Mouse (Mus musculus) cortical plate, adult 2 months (tissue): Measurements from ENCODE around the gene Galnt2.

ENCODE experiments used
- CTCF ChIP-seq: fragments of 200-500 bp; IDR thresholded peaks from 2 replicates; pipeline ENCODE4 v1.5.1; 2011; ENCODE audit warnings: mild to moderate bottlenecking, control low read depth, low read length; ENCODE audit not compliant: insufficient read depth; ENCODE audit errors: extremely low read depth
- POLR2A ChIP-seq: fragments of 200-500 bp; IDR thresholded peaks from 2 replicates; pipeline ENCODE4 v1.6.1; 2011; ENCODE audit warnings: mild to moderate bottlenecking, low read length, control low read depth; ENCODE audit not compliant: insufficient read depth; ENCODE audit errors: extremely low read depth

DNA sequence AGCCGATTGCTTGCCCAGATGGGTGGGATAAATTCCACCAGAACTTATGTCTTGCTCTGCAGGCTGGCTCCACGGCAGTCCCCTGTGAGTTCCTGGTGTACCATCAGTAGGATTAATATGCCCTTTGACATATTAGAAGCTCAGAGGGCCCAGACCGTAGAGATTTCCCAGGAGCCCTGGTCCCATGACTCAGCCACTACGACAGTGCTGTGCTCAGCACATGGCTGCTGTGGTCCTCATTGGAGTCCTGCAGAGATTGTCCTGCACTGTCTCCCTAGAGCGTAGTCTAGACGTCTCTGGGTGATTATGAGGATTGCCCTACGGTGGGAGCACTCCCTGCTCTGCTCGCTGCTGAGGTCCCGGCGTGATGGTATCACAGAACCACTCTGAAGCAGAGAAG is 63.7 kb downstream of the Galnt2 start:
- TF ChIP-seq CTCF = no peak
- no peak for TF ChIP-seq POLR2A
